Mouse (Mus musculus) heart, postnatal 0 days (tissue): Measurements from ENCODE around the gene Cln3.

Experiments
- CTCF ChIP-seq: IDR thresholded peaks from 2 replicates; pipeline ENCODE4 v1.5.1; 2016; ENCODE audit warnings: antibody characterized with exemption, control low read depth, low read depth
- EP300 ChIP-seq: IDR thresholded peaks from 2 replicates; pipeline ENCODE4 v1.6.1; 2016; ENCODE audit warnings: antibody characterized with exemption, low read depth

GRCm38 (mm10) chr7:126535766-126536165 is 49.9 kb downstream of the Cln3 start:
- TF ChIP-seq EP300, result no peak
- TF ChIP-seq CTCF, result no peak
